Mouse (Mus musculus) liver, embryonic 14.5 days (tissue): Measurements from ENCODE around the gene Gja5.

Source experiments
- CTCF ChIP-seq: IDR thresholded peaks from 2 replicates; pipeline ENCODE4 v1.5.1; 2016; ENCODE audit warnings: antibody characterized with exemption, low read depth, control low read depth
- EP300 ChIP-seq: IDR thresholded peaks from 2 replicates; pipeline ENCODE4 v1.6.1; 2016; ENCODE audit warnings: antibody characterized with exemption, low read depth

DNA sequence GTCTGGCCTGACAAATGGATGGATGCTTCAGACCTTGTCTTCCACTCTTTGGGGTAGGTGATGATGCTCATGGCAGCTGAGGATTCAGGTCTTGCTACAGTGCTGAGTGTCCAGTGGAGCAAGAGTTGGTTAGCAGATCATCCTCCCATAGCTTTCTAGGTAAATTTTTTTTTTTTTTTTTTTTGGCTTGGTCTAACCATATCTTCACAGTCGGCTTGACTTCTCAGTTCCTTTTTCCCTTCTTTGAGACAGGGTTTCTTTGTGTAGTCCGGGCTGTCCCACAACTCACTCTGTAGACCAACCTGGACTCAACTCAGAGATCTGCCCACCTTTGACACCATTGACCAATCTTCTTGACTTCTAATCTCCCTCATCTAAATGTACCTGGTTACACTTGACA lies 73.0 kb downstream of the Gja5 start:
- TF ChIP-seq CTCF = no peak
- TF ChIP-seq EP300 = no peak
